Mouse (Mus musculus) CH12.LX (cell line): ENCODE results near the gene Lrig3. TPM values are rescaled to one million over a fixed set of nuclear protein-coding genes. Genes with fewer than 3 reads are reported as not detected.

Experiments used
- DNase-seq: peaks from one replicate; pipeline ENCODE4 v3.0.0-alpha.2; 2013; ENCODE audit errors: extremely low read depth
- H3K27ac ChIP-seq: 2 replicates; pipeline ENCODE4 v1.5.1; 2012; ENCODE audit warnings: low read depth, mild to moderate bottlenecking, control low read depth, moderate library complexity; ENCODE audit not compliant: insufficient read depth
- H3K27me3 ChIP-seq: replicated peaks from 2 replicates; pipeline ENCODE3; 2012; ENCODE audit warnings: inconsistent platforms
- H3K36me3 ChIP-seq, 2 experiments: replicated peaks in 1 of 2; 2 replicates each; pipeline versions ENCODE3 to v1.6.1; 2012; ENCODE audit warnings: inconsistent platforms in 1 of 2, low read length in 1 of 2, mild to moderate bottlenecking in 1 of 2, mixed read lengths in 1 of 2, moderate library complexity in 1 of 2; ENCODE audit not compliant: control insufficient read depth in 1 of 2, insufficient read depth in 1 of 2
- H3K4me1 ChIP-seq, 2 experiments: 2 replicates each; pipeline ENCODE4 v1.6.1; 2012; ENCODE audit warnings: inconsistent platforms in 1 of 2, moderate library complexity in 1 of 2; ENCODE audit not compliant: insufficient read depth in 2 of 2, control insufficient read depth in 1 of 2
- H3K4me2 ChIP-seq: 2 replicates; pipeline ENCODE4 v1.6.1; 2012; ENCODE audit warnings: low read depth, mild to moderate bottlenecking, control low read depth; ENCODE audit not compliant: poor library complexity, insufficient read depth, severe bottlenecking
- H3K4me3 ChIP-seq, 3 experiments: fragments of 150-350 bp in 1 of 3; sonication (generic) in 1 of 3; replicated peaks in 1 of 3; 2 replicates each; pipeline versions ENCODE3 to v1.5.1; 2011 to 2012; ENCODE audit warnings: low read depth in 2 of 3, low read length in 2 of 3, mild to moderate bottlenecking in 2 of 3, moderate library complexity in 2 of 3, control low read depth in 1 of 3, improper control_type of control experiment in 1 of 3, inconsistent platforms in 1 of 3, mixed read lengths in 1 of 3; ENCODE audit not compliant: poor library complexity in 1 of 3
- H3K79me2 ChIP-seq: replicated peaks from 2 replicates; pipeline ENCODE4 v1.6.1; 2012; ENCODE audit warnings: mild to moderate bottlenecking, moderate library complexity; ENCODE audit not compliant: control insufficient read depth, poor library complexity, insufficient read depth, severe bottlenecking; ENCODE audit errors: extremely low read depth
- H3K9ac ChIP-seq: 2 replicates; pipeline ENCODE4 v1.6.1; 2012; ENCODE audit warnings: low read depth, mild to moderate bottlenecking, control low read depth, moderate library complexity; ENCODE audit not compliant: insufficient read depth
- H3K9me3 ChIP-seq: replicated peaks from 2 replicates; pipeline ENCODE3; 2012; ENCODE audit warnings: low read length, inconsistent platforms, mixed read lengths
- BHLHE40 ChIP-seq: IDR thresholded peaks from 2 replicates; pipeline ENCODE4 v1.6.1; 2011; ENCODE audit warnings: mild to moderate bottlenecking, low read depth, low read length, improper control_type of control experiment
- CTCF ChIP-seq, 2 experiments: IDR thresholded peaks in 1 of 2; conservative IDR thresholded peaks in 1 of 2; 2 replicates each; pipeline ENCODE4 v1.5.1; 2011 to 2012; ENCODE audit warnings: low read depth in 2 of 2, low read length in 2 of 2, improper control_type of control experiment in 1 of 2, inconsistent platforms in 1 of 2, mild to moderate bottlenecking in 1 of 2, moderate library complexity in 1 of 2
- E2F4 ChIP-seq: IDR thresholded peaks from 2 replicates; pipeline ENCODE4 v1.6.1; 2011; ENCODE audit warnings: low read depth, low read length, improper control_type of control experiment; ENCODE audit not compliant: insufficient replicate concordance
- ELF1 ChIP-seq: IDR thresholded peaks from 2 replicates; pipeline ENCODE4 v1.6.1; 2014; ENCODE audit warnings: low read depth, mild to moderate bottlenecking, inconsistent platforms, low read length, improper control_type of control experiment
- ETS1 ChIP-seq: conservative IDR thresholded peaks from 2 replicates; pipeline ENCODE4 v1.6.1; 2012; ENCODE audit warnings: low read depth, mild to moderate bottlenecking, inconsistent platforms, low read length, improper control_type of control experiment, moderate library complexity
- GABPA ChIP-seq: IDR thresholded peaks from 2 replicates; pipeline ENCODE4 v1.6.1; 2012; ENCODE audit warnings: low read depth, low read length, improper control_type of control experiment, inconsistent platforms; ENCODE audit not compliant: insufficient replicate concordance
- IRF4 ChIP-seq: IDR thresholded peaks from 2 replicates; pipeline ENCODE4 v1.6.1; 2014; ENCODE audit warnings: low read depth, mild to moderate bottlenecking, inconsistent platforms, low read length, improper control_type of control experiment
- JUN ChIP-seq: IDR thresholded peaks from 2 replicates; pipeline ENCODE4 v1.6.1; 2011; ENCODE audit warnings: low read depth, mild to moderate bottlenecking, low read length, improper control_type of control experiment, moderate library complexity; ENCODE audit not compliant: insufficient read depth
- JUND ChIP-seq: conservative IDR thresholded peaks from 2 replicates; pipeline ENCODE4 v1.6.1; 2011; ENCODE audit warnings: low read depth, low read length, improper control_type of control experiment
- KAT2A ChIP-seq: IDR thresholded peaks from 2 replicates; pipeline ENCODE4 v1.6.1; 2012; ENCODE audit warnings: low read length, improper control_type of control experiment, inconsistent platforms; ENCODE audit not compliant: insufficient replicate concordance
- MAFK ChIP-seq: IDR thresholded peaks from 2 replicates; pipeline ENCODE4 v1.6.1; 2011; ENCODE audit warnings: low read length, improper control_type of control experiment; ENCODE audit not compliant: insufficient replicate concordance
- MEF2A ChIP-seq: IDR thresholded peaks from 2 replicates; pipeline ENCODE4 v1.6.1; 2014; ENCODE audit warnings: low read depth, mild to moderate bottlenecking, inconsistent platforms, low read length, improper control_type of control experiment, borderline replicate concordance
- MYC ChIP-seq: IDR thresholded peaks from 2 replicates; pipeline ENCODE4 v1.6.1; 2011; ENCODE audit warnings: low read depth, mild to moderate bottlenecking, improper control_type of control experiment, low read length
- NELFE ChIP-seq: IDR thresholded peaks from 2 replicates; pipeline ENCODE4 v1.6.1; 2011; ENCODE audit warnings: low read depth, low read length, improper control_type of control experiment
- NRF1 ChIP-seq: IDR thresholded peaks from 2 replicates; pipeline ENCODE4 v1.6.1; 2014; ENCODE audit warnings: low read depth, mild to moderate bottlenecking, inconsistent platforms, low read length, improper control_type of control experiment, moderate library complexity
- PAX5 ChIP-seq: IDR thresholded peaks from 2 replicates; pipeline ENCODE4 v1.6.1; 2012; ENCODE audit warnings: low read length, inconsistent platforms, mixed read lengths
- RCOR1 ChIP-seq: conservative IDR thresholded peaks from 2 replicates; pipeline ENCODE4 v1.6.1; 2012; ENCODE audit warnings: low read depth, mild to moderate bottlenecking, inconsistent platforms, low read length, improper control_type of control experiment
- SIN3A ChIP-seq: IDR thresholded peaks from 2 replicates; pipeline ENCODE4 v1.6.1; 2012; ENCODE audit warnings: low read length, improper control_type of control experiment, inconsistent platforms
- SMC3 ChIP-seq: IDR thresholded peaks from 2 replicates; pipeline ENCODE4 v1.6.1; 2011; ENCODE audit warnings: low read depth, low read length, improper control_type of control experiment
- TBP ChIP-seq: conservative IDR thresholded peaks from 2 replicates; pipeline ENCODE4 v1.6.1; 2011; ENCODE audit warnings: low read depth, low read length, improper control_type of control experiment
- USF1 ChIP-seq: IDR thresholded peaks from 2 replicates; pipeline ENCODE4 v1.6.1; 2014; ENCODE audit warnings: low read depth, mild to moderate bottlenecking, inconsistent platforms, low read length, improper control_type of control experiment
- ZC3H11A ChIP-seq: IDR thresholded peaks from 2 replicates; pipeline ENCODE4 v1.6.1; 2012; ENCODE audit warnings: low read depth, mild to moderate bottlenecking, inconsistent platforms, low read length, improper control_type of control experiment
- dilution Hi-C: fragments of 300-500 bp; cut with MboI; formaldehyde crosslinking; loops from 2 replicates; pipeline ENCODE4 v1.14.3; 2020; ENCODE audit warnings: low sequenced_read_pairs; ENCODE audit not compliant: extremely low pct_unique_long_range_greater_than_20kb, extremely low pct_ligation_motif_present
- in situ Hi-C: fragments of 300-500 bp; cut with MboI; formaldehyde crosslinking; loops from 3 replicates; pipeline ENCODE4 v1.14.3; 2019; ENCODE audit warnings: low sequenced_read_pairs, low pct_ligation_motif_present, low pct_unique_long_range_greater_than_20kb, mixed read lengths
- polyA plus RNA-seq: library from polyadenylated mRNA; unstranded; fragments of >175 nt; gene quantifications from 2 replicates; pipeline ENCODE4 v1.2.1, GENCODE M21; 2012; ENCODE audit warnings: low read depth; ENCODE audit not compliant: insufficient read length
- total RNA-seq, 2 experiments: library from RNA; depleted of rRNA; stranded (reverse); fragments of 300-350 nt in 1 of 2; fragments of >200 nt in 1 of 2; gene quantifications; 2 replicates each; pipeline ENCODE4 v1.2.3; 2012 to 2014

Lrig3 gene
- total and polyA plus RNA-seq, 3 experiments: not detected

- TF ChIP-seq KAT2A (no peak), JUND (no peak), BHLHE40 (no peak), NRF1 (no peak), USF1 (no peak), MYC (no peak), SIN3A (no peak), CTCF (conservative IDR thresholded peaks at IDR 0.05 in 1 of 2, IDR thresholded peaks at IDR 0.05 in 1 of 2; ENCODE audit: low read depth in 2 of 2, low read length in 2 of 2) (no peak), ELF1 (no peak)
- Histone ChIP-seq H3K9ac (no peak overlapping the region), H3K79me2 (no peaks in the 10 kb centered on the region), H3K36me3 (no peaks in the 10 kb centered on the region), H3K4me1 (no peaks in the 10 kb centered on the region), H3K9me3 (peaks cover 69% of the 10 kb centered on the region), H3K27ac (no peak overlapping the region), H3K4me3 (no peak overlapping the region), H3K27me3 (no peaks in the 10 kb centered on the region), H3K4me2 (no peak overlapping the region)
- DNase-seq: no peak
- in situ Hi-C loops: no loop called here
- dilution Hi-C loops: no loop called here
These were observed 29.7 kb downstream of the Lrig3 start for GRCm38 (mm10) chr10:125995701-125996100.

GRCm38 (mm10) chr10:125996989-125997388 is 31.0 kb downstream of the Lrig3 start:
- Histone ChIP-seq H3K36me3 (no peaks in the 10 kb centered on the region), H3K9me3 (peaks cover 69% of the 10 kb centered on the region), H3K4me2 (no peak overlapping the region), H3K9ac (no peak overlapping the region), H3K4me3 (no peak overlapping the region), H3K79me2 (no peaks in the 10 kb centered on the region), H3K27me3 (no peaks in the 10 kb centered on the region), H3K4me1 (no peaks in the 10 kb centered on the region), H3K27ac (no peak overlapping the region)
- DNase-seq: no peak
- TF ChIP-seq ETS1 (no peak), RCOR1 (no peak), NRF1 (no peak), MEF2A (no peak), JUND (no peak), SIN3A (no peak), MAFK (no peak)
- dilution Hi-C loops: no loop called here
- in situ Hi-C loops: no loop called here

DNA sequence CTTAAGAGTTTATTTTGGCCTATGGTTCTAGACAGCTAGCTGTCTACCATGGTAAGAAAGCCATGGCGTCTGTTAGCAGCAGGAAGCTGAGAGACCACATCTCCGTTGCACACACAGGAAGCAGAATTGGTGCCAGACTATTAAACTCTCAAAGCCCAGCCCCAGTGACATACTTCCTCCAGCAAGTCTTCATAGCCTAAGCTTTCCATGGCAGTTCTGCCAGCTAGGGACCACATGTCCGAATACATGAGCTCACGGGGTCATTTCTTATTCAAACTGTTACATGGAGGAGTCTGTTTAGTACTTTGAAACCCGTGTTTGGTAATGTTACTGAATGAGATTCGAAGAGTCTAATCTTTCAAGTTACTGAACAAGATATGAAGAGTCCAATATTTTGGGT is 33.6 kb downstream of the Lrig3 start:
- dilution Hi-C loops: no loop called here
- H3K9me3 ChIP-seq: peaks cover 65% of the 10 kb centered on the region

More for the DNA sequence above, 33.6 kb downstream of the Lrig3 start:
- Histone ChIP-seq H3K4me2 (no peak overlapping the region), H3K4me1 (no peaks in the 10 kb centered on the region), H3K27ac (no peak overlapping the region), H3K27me3 (no peaks in the 10 kb centered on the region), H3K9ac (no peak overlapping the region), H3K79me2 (no peaks in the 10 kb centered on the region), H3K4me3 (no peak overlapping the region), H3K36me3 (no peaks in the 10 kb centered on the region)
- no peak for DNase-seq
- TF ChIP-seq JUN (no peak), SMC3 (no peak), PAX5 (no peak), CTCF (conservative IDR thresholded peaks at IDR 0.05 in 1 of 2, IDR thresholded peaks at IDR 0.05 in 1 of 2; ENCODE audit: low read depth in 2 of 2, low read length in 2 of 2) (no peak), ELF1 (no peak), BHLHE40 (no peak), SIN3A (no peak), IRF4 (no peak), USF1 (no peak), TBP (no peak), ZC3H11A (no peak), NELFE (no peak), GABPA (no peak), E2F4 (no peak), RCOR1 (no peak), KAT2A (no peak)
- in situ Hi-C loops: no loop called here
